In the genomic region with DNA sequence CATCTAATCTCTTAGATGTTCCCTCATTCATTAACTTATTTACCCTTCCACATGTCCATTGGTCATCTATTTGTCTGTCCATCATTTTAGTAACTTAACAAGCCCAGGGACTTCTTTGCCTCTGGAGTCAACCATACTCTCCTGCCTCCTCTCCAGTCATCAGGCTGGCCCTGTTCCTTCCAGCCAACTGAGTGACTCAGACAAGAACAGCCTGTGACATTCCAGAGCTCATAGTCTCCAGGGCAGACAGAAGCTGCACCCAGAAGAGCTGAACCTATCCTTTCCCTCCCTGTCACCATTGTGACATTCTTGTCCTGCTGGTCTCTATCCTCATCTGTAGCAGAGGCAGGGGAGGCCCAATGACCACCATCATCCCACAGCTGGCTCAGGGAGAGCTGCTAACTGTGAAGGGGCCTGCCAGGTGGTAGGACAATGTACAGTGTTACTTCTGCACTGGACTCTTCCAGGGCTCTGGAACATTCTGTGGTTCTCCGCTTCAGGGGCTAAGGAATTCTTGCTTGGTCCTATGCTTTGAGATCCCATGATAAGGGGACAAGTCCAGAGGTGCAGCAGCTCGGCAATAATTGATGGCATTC, we compare ENCODE assay signal across 20 mouse cellular contexts.
DNase-seq lines count a peak whose midpoint lies in the region; ATAC-seq and TF ChIP-seq lines count a peak whose summit lies in the region.
"Had no signal": no experiment of that assay in that cellular context is flagged by ENCODE, and none has a peak within 500 bp of the region (broad histone marks: within the 10 kb centered on the region; RNA-seq: fewer than 3 reads in every experiment).

No protein-coding gene starts in this region.

- TF ChIP-seq POLR2A in myocyte (IDR thresholded peaks at IDR 0.05; ENCODE audit: insufficient read length, low read depth): no peak

- peaks cover 30% of the 10 kb centered on the region for H3K4me1 ChIP-seq in heart, embryonic 12.5 days (replicated peaks)
- H3K4me1 ChIP-seq in megakaryocyte, embryonic 14.5 days: peaks cover 97% of the 10 kb centered on the region
- peaks cover 16% of the 10 kb centered on the region for H3K4me1 ChIP-seq in forebrain, embryonic 12.5 days
- H3K4me1 ChIP-seq in midbrain, embryonic 10.5 days: peaks cover 17% of the 10 kb centered on the region

- H3K27me3 ChIP-seq in heart, embryonic 12.5 days (replicated peaks): no peaks in the 10 kb centered on the region
- peaks cover 38% of the 10 kb centered on the region for H3K27me3 ChIP-seq in megakaryocyte, embryonic 14.5 days (replicated peaks)
- no peaks in the 10 kb centered on the region for H3K27me3 ChIP-seq in myocyte (ENCODE audit: control insufficient read depth, insufficient read depth, insufficient read length)
- H3K27me3 ChIP-seq in forebrain, embryonic 12.5 days: no peaks in the 10 kb centered on the region
- H3K27me3 ChIP-seq in midbrain, embryonic 10.5 days (ENCODE audit: low read depth, poor library complexity, severe bottlenecking): no peaks in the 10 kb centered on the region
- H3K27me3 ChIP-seq: forebrain, embryonic 13.5 days; heart, embryonic 15.5 days had no signal

- H3K4me3 ChIP-seq in heart, embryonic 12.5 days: no peak overlapping the region
- peak overlapping the region; percentile 46 for H3K4me3 ChIP-seq in megakaryocyte, embryonic 14.5 days (replicated peaks)
- H3K4me3 ChIP-seq in myocyte: no peak overlapping the region
- H3K4me3 ChIP-seq in forebrain, embryonic 12.5 days (replicated peaks): no peak overlapping the region
- no peak overlapping the region for H3K4me3 ChIP-seq in midbrain, embryonic 10.5 days
- H3K4me3 ChIP-seq: embryonic facial prominence, embryonic 10.5 days; forebrain, embryonic 13.5 days; heart, embryonic 15.5 days; limb, embryonic 10.5 days had no signal

- H3K4me2 ChIP-seq in heart, embryonic 12.5 days: no peak overlapping the region
- H3K4me2 ChIP-seq in myocyte (ENCODE audit: low read depth): peak overlapping the region; percentile 28
- H3K4me2 ChIP-seq in forebrain, embryonic 12.5 days: no peak overlapping the region
- H3K4me2 ChIP-seq: forebrain, embryonic 13.5 days; heart, embryonic 15.5 days had no signal

- 77% methylated on average over 2 of the region's 2 CpGs for WGBS in heart, embryonic 12.5 days
- WGBS in forebrain, embryonic 12.5 days: 91% methylated on average over 2 of the region's 2 CpGs
- WGBS in midbrain, embryonic 10.5 days: 89% methylated on average over 2 of the region's 2 CpGs

- H3K79me2 ChIP-seq in myocyte (ENCODE audit: control insufficient read depth, insufficient read depth): no peaks in the 10 kb centered on the region

- DNase-seq in heart, adult 11 months: peak; percentile 97
- peak; percentile 56 for DNase-seq in brain, adult 2 months (ENCODE audit: low read depth, low spot score)
- no peak for DNase-seq in midbrain, embryonic 10.5 days (ENCODE audit: low spot score)
- DNase-seq: cerebellum, adult 9-10 months; gastrocnemius, postnatal 36 days; kidney, adult 18-20 months; liver, postnatal 0 days; thymus, adult 2 months had no signal

- no peak overlapping the region for H3K27ac ChIP-seq in heart, embryonic 12.5 days (ENCODE audit: poor library complexity, severe bottlenecking)
- H3K27ac ChIP-seq in forebrain, embryonic 12.5 days: no peak overlapping the region
- no peak overlapping the region for H3K27ac ChIP-seq in midbrain, embryonic 10.5 days (replicated peaks)
- H3K27ac ChIP-seq: embryonic facial prominence, embryonic 10.5 days; forebrain, embryonic 13.5 days; heart, embryonic 15.5 days; kidney, postnatal 0 days; limb, embryonic 10.5 days had no signal

- no peak overlapping the region for H3K9ac ChIP-seq in heart, embryonic 12.5 days
- no peak overlapping the region for H3K9ac ChIP-seq in forebrain, embryonic 12.5 days
- H3K9ac ChIP-seq: forebrain, embryonic 13.5 days; heart, embryonic 15.5 days; liver, postnatal 0 days had no signal

- H3K36me3 ChIP-seq in heart, embryonic 12.5 days: no peaks in the 10 kb centered on the region
- H3K36me3 ChIP-seq in megakaryocyte, embryonic 14.5 days (replicated peaks; ENCODE audit: low read length): no peaks in the 10 kb centered on the region
- H3K36me3 ChIP-seq in myocyte (ENCODE audit: control insufficient read depth, insufficient read depth): no peaks in the 10 kb centered on the region
- no peaks in the 10 kb centered on the region for H3K36me3 ChIP-seq in forebrain, embryonic 12.5 days (replicated peaks)
- H3K36me3 ChIP-seq in midbrain, embryonic 10.5 days: no peaks in the 10 kb centered on the region
- H3K36me3 ChIP-seq: embryonic facial prominence, embryonic 10.5 days; G1E; heart, embryonic 15.5 days; limb, embryonic 10.5 days had no signal

- no peak for ATAC-seq in heart, embryonic 12.5 days (ENCODE audit: insufficient number of reproducible peaks, low FRiP score)
- no peak for ATAC-seq in megakaryocyte, adult 5-6 weeks (ENCODE audit: poor library complexity, severe bottlenecking)
- no peak for ATAC-seq in forebrain, embryonic 12.5 days (ENCODE audit: low FRiP score)
- ATAC-seq: forebrain, embryonic 13.5 days; liver, postnatal 0 days; midbrain, embryonic 16.5 days had no signal

- H3K9me3 ChIP-seq in heart, embryonic 12.5 days (replicated peaks): no peaks in the 10 kb centered on the region
- no peaks in the 10 kb centered on the region for H3K9me3 ChIP-seq in megakaryocyte, embryonic 14.5 days
- no peaks in the 10 kb centered on the region for H3K9me3 ChIP-seq in forebrain, embryonic 12.5 days
- H3K9me3 ChIP-seq in midbrain, embryonic 10.5 days (replicated peaks): no peaks in the 10 kb centered on the region
- H3K9me3 ChIP-seq: embryonic facial prominence, embryonic 10.5 days; forebrain, embryonic 13.5 days; G1E; heart, embryonic 15.5 days; limb, embryonic 10.5 days had no signal

- H3ac ChIP-seq in myocyte (ENCODE audit: control insufficient read depth, insufficient read length): no peak overlapping the region

TF ChIP-seq in myocyte, 11 proteins besides CTCF, POLR2A, EP300 and RAD21:
- TF ChIP-seq SRF (IDR thresholded peaks at IDR 0.05; ENCODE audit: control insufficient read depth, insufficient read length, low read depth): no peak
- TF ChIP-seq MYOG (IDR thresholded peaks at IDR 0.05; ENCODE audit: control insufficient read depth in 1 of 3, insufficient read depth in 1 of 3, insufficient read length in 2 of 3, low read depth in 2 of 3): peak in 1 of 3 experiments; percentile 3
- TF ChIP-seq MAX (IDR thresholded peaks at IDR 0.05; ENCODE audit: low read depth): no peak
- TF ChIP-seq CEBPB (IDR thresholded peaks at IDR 0.05; ENCODE audit: insufficient read depth, poor library complexity, severe bottlenecking): no peak
- no peak for TF ChIP-seq TCF12 (IDR thresholded peaks at IDR 0.05; ENCODE audit: insufficient read depth, poor library complexity, severe bottlenecking)
